Mouse (Mus musculus): ENCODE results near the gene Mindy2.

The Mindy2 gene

DNA sequence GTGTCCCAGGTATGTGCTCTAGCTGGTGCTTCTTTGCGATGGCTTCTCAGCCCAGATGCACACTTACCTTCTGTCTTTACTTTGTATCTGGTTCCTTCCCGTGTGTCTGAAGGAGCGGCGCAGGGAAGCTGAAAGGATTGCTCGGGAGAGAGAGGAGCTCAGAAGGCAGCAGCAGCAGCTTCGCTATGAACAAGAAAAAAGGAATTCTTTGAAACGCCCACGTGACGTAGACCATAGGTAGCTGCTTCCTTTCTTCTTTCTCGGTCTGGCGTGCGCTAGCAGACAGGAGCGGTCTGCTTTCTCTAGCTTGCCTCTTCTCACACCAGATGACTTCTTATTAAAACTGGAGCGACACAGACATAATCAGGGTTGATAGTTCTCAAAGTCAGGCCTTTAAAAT is 72.3 kb downstream of the Mindy2 start:
- no peak for DNase-seq (ENCODE audit: low read depth, low spot score)

- DNase-seq (ENCODE audit: low read depth, low spot score), result no peak
Measured at GRCm38 (mm10) chr9:70580956-70581355, 76.0 kb downstream of the Mindy2 start.

GRCm38 (mm10) chr9:70578123-70578522 is 78.9 kb downstream of the Mindy2 start:
- no peak for DNase-seq (ENCODE audit: low read depth, low spot score)

DNA sequence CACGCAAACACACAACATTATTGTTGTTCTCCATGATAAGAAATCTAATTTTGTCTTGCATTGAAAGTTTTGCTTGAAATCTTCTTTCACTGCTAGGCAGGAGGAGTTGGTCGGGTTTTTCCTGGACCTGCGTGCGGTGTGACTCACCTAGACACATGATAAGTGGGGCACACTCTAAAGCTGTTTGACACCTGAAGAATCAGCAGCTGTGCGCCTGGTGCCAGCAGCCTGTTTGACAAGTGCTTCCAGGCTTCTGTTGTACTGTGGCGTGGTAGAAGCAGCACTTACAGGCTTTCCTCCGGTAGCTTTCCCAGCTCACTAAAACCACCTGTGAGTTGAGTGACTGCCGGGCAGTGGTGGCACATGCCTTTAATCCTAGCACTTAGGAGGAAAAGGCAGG is 86.6 kb downstream of the Mindy2 start:
- no peak for DNase-seq (ENCODE audit: low read depth, low spot score)

DNA sequence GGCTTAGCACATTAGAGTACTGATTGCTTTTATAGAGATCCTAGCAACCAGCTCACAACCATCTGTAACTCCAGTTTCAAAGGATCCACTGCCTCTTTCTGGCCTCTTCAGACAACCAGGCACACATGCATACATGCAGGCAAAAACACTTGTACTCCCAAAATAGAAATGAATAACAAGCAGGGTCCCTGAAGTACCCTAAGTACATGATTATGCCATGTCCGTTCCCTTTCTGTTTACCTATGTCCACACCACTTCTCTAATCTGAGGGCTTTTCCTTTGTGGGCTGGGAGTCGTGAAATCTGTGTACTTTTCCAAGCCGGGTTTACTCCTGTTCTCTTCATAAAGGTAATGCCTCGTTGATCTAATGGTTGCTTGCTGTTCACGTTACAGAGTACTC is 89.3 kb downstream of the Mindy2 start:
- no peak for DNase-seq (ENCODE audit: low read depth, low spot score)

DNA sequence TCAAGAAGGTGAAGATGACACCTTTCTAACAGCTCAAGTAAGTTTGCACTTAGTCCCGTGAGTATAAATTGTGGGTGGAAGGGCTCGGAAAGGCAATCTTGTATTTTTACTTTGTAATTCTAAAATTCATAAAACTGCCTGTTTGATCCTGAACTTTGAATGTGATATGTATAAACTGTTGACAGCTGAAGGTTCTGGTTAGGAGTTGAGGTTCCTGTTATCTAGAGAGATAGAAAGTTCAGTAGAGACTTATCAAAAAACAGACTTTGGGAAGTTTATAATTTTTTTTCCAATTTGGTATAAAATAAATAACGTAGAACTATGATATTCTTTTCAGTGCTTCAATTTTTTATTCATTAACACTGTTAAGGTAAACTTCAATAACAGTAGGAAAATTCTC is 94.1 kb downstream of the Mindy2 start:
- DNase-seq (ENCODE audit: low read depth, low spot score), result no peak

GRCm38 (mm10) chr9:70556796-70557195 is 100.2 kb downstream of the Mindy2 start:
- DNase-seq (ENCODE audit: low read depth, low spot score), result no peak

DNA sequence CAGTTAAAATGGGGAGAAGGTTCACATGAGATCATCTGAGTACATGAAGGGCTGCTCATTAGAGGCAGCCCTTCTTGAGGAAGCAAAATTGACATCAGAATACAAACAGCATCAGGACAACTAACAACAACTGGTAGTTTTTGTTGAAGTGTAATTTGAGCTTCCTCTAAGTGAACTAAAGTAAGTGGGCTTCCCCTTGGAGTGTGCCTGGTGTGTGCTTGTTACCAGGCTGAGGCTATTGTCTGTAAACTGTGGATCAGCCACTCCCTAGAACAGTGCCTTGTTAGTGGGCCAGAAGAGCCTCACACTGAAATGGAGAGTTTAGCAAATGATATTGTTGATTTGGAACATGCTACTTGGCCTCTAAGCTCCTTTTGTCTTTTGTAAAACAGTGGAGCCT is 101.5 kb downstream of the Mindy2 start:
- DNase-seq (ENCODE audit: low read depth, low spot score), result peak; percentile 45

DNA sequence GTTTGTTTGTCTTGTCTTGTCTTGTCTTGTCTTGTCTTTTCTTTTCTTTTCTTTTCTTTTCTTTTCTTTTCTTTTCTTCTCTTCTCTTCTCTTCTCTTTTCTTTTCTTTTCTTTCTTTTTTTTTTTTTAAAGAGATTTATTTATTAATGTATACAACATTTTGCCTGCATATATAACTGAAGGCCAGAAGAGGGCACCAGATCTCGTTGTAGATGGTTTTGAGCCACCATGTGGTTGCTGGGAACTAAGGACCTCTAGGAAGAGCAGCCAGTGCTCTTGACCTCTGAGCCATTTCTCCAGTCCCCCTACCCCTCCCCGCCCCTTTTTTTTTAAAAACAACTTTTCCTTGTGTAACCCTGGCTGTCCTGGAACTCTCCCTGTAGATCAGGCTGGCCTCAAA is 104.7 kb downstream of the Mindy2 start:
- DNase-seq (ENCODE audit: low read depth, low spot score), result peak; percentile 71

- no peak for DNase-seq (ENCODE audit: low read depth, low spot score)
Measured at GRCm38 (mm10) chr9:70551524-70551923, 105.5 kb downstream of the Mindy2 start.
